Mouse (Mus musculus): ENCODE measurements at regions not wholly inside any gene's neighbourhood (a gene's known extent, or its start where the extent isn't known, plus 50 kb on each side); places are given as distances from the start of the nearest gene placed in this dataset.
A peak's percentile ranks its signal among the peaks of the same experiment; 100 is the strongest.

DNA sequence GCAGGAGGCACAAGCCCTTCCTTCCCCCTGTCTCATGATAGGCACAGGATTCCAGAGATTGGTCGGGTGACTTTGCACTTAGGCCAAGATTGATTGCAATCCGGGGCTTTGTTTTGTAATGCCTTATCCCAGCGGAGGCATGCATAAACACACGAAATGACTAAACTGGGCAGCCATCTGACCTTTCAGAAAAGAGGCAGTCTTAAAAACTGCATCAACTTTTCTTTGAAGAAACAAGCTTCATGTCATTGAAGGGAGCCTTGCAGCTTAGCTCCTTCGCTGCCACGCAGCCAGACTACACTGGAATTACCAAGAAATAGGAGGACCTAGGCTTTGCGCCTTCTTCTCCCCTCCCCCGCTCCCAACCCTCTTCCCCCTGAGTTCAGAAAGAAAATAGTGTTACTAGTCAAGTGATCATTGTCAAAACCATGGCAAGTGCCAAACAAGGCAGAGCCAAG, 67.7 kb upstream of the BC052040 start:
- peak in 1 of 2 experiments; percentile 5 for DNase-seq (ENCODE audit: low spot score in 2 of 2)

DNA sequence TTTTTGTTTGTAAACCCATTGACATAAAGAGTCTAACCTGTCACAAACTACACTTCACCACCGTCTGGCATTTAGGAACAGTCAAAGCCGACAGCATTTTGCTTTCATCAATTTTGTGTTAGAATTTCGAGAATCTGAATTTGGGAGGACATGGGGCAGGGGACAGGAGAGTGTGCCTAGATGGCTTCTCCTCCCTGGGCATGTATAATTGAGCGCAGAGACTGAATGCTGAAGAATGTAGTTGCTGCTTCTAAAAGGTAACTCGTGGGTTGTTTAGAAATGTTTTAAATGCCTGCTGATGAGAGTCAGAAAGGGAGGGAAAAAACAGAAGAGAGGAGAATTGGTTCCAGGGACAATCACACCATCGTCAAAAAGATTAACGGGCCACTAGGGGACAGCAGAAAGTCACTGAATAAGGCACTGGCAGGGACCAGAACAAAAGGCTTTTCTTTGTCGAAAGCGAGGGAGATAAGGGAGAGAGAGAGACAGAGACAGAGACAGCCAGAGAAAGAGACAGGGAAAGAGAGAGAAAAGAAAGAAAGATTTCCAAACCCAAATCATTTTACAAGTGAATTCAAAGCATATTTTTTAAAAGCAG, 66.6 kb upstream of the BC052040 start:
- DNase-seq (ENCODE audit: low spot score in 2 of 2) = peak in 1 of 2 experiments; percentile 3

DNA sequence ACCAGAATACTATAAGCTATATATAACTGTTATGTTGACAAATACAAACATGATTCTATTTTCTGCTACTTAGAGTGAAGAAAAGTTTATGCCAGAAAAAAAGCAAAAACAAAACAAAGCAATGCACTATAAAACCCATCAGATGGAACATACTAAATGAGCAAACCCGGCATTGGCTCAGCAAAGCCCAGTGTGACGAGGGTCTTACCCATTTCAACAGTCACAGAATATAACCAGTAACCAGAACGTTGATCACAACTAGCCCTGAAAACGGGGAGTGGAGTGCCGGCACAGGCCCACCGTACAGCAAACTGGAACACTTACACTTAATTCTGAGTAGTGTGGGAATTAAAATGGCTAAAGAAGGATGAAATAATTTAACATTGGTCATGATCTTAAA, 66.0 kb upstream of the BC052040 start:
- no peak for DNase-seq (ENCODE audit: low spot score in 2 of 2)

DNA sequence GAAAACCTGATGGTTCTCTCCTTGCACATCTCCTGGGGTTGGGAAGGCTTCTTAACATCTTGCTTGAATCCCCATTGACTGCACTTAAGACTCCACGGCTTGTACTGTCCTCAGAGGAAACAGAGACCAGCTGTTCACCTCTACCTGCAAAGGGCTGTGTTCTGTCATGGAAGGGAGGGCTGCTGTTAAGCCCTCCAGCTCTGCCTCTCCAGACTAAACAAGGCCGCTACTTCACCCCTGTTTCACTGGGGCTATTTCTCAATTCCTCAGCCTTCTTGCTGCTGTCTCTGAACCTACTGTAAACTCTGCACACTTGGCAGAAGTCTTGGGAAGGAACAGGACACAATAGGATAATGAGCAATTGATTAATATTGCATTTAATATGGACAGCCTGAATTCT, 64.7 kb upstream of the BC052040 start:
- no peak for DNase-seq (ENCODE audit: low spot score in 2 of 2)

DNA sequence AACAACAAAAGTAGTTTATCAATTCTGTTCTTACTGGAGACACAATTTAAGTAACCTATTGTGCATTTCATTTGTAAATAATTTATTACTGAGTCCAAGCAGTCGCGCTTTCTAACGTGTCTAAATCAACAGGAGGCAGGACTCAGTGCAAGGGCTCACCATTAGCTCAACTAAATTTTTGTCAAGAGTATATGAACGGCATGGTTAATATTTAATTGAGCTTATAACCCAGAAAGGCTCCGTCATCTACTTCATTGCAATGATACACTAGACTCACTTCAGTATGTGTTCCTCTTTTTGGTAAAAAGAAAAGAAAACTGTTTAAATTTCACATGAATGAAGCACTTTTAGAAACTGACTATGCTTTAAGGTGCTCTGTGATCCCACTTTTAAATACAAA, 61.5 kb upstream of the BC052040 start:
- DNase-seq (ENCODE audit: low spot score in 2 of 2) = no peak

DNA sequence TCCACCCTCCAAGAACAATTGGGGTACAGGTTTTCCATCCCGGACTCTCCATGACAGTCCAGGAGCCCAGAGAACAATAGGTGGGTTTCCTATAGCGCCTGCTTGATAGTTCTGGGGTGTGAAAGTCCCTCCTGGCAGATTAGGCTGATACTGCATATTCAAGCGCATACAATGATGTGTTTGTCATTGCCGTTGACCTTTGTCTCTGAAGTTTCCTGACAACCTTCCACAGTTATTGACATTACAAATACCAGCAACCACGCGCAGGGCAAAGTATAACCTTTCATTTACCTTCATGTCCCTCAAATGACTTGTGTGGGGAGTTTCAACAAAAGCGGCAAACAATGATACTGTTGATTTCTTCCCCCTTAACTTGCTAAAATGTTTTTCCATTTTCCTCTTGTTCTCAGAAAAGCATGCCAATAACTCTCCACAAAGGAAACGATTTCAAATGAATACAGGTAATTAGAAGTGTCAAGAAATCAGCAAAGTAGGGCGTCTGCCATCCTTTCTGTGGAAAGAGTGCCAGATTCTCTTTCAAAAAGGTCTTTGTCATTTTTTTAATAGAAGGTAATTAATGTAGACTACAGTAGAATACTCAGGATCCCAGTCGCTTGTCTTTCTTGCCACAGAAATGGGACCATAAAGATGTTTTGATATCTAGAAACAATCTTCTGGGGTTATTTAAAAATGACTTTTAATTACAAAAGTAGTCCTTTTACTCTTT, 60.9 kb upstream of the BC052040 start:
- no peak for DNase-seq (ENCODE audit: low spot score in 2 of 2)

DNA sequence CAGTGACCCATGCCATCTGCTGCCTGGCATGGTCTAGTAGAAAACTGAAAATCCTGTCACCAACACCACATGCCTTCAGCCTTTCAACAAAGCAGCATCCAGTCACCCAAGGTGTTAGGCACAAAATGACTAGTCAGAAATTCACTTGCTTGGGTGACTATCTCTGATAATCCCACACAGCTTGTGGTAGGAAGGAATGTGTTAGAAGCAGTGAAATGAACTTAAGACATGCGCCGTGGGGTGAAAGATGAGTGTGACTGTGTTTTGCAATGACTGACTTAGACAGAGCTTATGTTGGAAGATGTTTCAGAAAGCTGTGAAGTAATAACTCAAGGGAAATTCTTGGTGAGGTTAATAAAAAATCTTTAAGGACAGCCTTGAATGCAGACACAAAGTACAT, 51.6 kb upstream of the BC052040 start:
- no peak for DNase-seq (ENCODE audit: low spot score in 2 of 2)

Data from right cerebral cortex, postnatal 36 days (tissue).